Mouse (Mus musculus) bone marrow, adult 2 months (tissue): ENCODE results near the gene Dag1.

Experiments
- CTCF ChIP-seq: fragments of 200-500 bp; IDR thresholded peaks from 2 replicates; pipeline ENCODE4 v1.5.1; 2011; ENCODE audit warnings: low read length, control low read depth; ENCODE audit not compliant: control insufficient read depth, insufficient read depth
- POLR2A ChIP-seq: fragments of 200-500 bp; IDR thresholded peaks from 2 replicates; pipeline ENCODE4 v1.6.1; 2011; ENCODE audit warnings: low read depth, mild to moderate bottlenecking, control low read depth, low read length, borderline replicate concordance; ENCODE audit not compliant: control insufficient read depth

- TF ChIP-seq CTCF (no peak), POLR2A (no peak)
Measured at GRCm38 (mm10) chr9:108272691-108273090, 8.9 kb upstream of the Dag1 start.
